ENCODE assay signal across 8 mouse cellular contexts in genomic region chr7:27591266-27592216, GRCm38 (mm10). TPM values are rescaled to one million over a fixed set of nuclear protein-coding genes. Genes with fewer than 3 reads are reported as not detected.
DNase-seq lines count a peak whose midpoint lies in the region; ATAC-seq and TF ChIP-seq lines count a peak whose summit lies in the region.

Gene Akt2, plus strand, starts transcription at chr7:27591552.

- H3K4me2 ChIP-seq in hindbrain, postnatal 0 days (ENCODE audit: low read depth, low read length), result peak within 1 kb of the TSS; percentile 65

- no peaks in the 10 kb centered on the region for H3K27me3 ChIP-seq in hindbrain, postnatal 0 days (ENCODE audit: insufficient read depth, low read length)

- peak within 1 kb of the TSS; percentile 79 for H3K4me3 ChIP-seq in gastrocnemius, adult 2 months
- peak within 1 kb of the TSS; percentile 66 for H3K4me3 ChIP-seq in hindbrain, postnatal 0 days (ENCODE audit: low read length)

- H3K27ac ChIP-seq in gastrocnemius, adult 2 months, result peak within 1 kb of the TSS; percentile 100
- H3K27ac ChIP-seq in hindbrain, postnatal 0 days, result peak within 1 kb of the TSS; percentile 98

- DNase-seq in gastrocnemius, adult 2 months, result peak; percentile 94
- DNase-seq in hindbrain, postnatal 0 days (ENCODE audit: low spot score), result peak; percentile 97
- peak; percentile 93 for DNase-seq in left cerebral cortex, adult 9 months (ENCODE audit: low spot score in 2 of 2)
- DNase-seq in right cerebral cortex, postnatal 14 days, result peak; percentile 92
- peak; percentile 78 to 90 for DNase-seq in urinary bladder, postnatal 36 days (ENCODE audit: low spot score in 2 of 2)

- peak within 1 kb of the TSS; percentile 67 for H3K9ac ChIP-seq in hindbrain, postnatal 0 days (replicated peaks; ENCODE audit: low read length)

- TF ChIP-seq CTCF in gastrocnemius, adult 2 months (IDR thresholded peaks at IDR 0.05), result no peak
- peak; percentile 17; the same call in 1 of the 2 replicates for TF ChIP-seq CTCF in hindbrain, postnatal 0 days (IDR thresholded peaks at IDR 0.05; ENCODE audit: low read depth)

- under 1% methylated on average over 59 of the region's 71 CpGs for WGBS in hindbrain, postnatal 0 days

- peaks cover 14% of the 10 kb centered on the region for H3K4me1 ChIP-seq in hindbrain, postnatal 0 days (ENCODE audit: insufficient read depth, low read length)

- no peaks in the 10 kb centered on the region for H3K9me3 ChIP-seq in hindbrain, postnatal 0 days (ENCODE audit: low read length)

- ATAC-seq in activated CD4-positive, CD25-positive, alpha-beta regulatory T cell, adult 4 months, result peak; percentile 85
- peak; percentile 82 for ATAC-seq in common myeloid progenitor, adult 5-6 weeks (replicated peaks; ENCODE audit: low read depth, poor library complexity, severe bottlenecking)
- peak; percentile 95 for ATAC-seq in hindbrain, postnatal 0 days
- peak; percentile 85 for ATAC-seq in megakaryocyte progenitor cell, adult 5-6 weeks (replicated peaks; ENCODE audit: poor library complexity)

- H3K36me3 ChIP-seq in hindbrain, postnatal 0 days (ENCODE audit: insufficient read depth, low read length), result no peaks in the 10 kb centered on the region

- intact Hi-C loops in gastrocnemius, adult 2 months (cut with DNase I), result loop anchor here (1.0 kb wide), 1 partner anchor 13 kb away; no protein-coding TSS in a partner anchor

RNA-seq across cellular contexts. Expression of gene Akt2, which starts in this region (rescaled TPM):
- 10 to 100 TPM; 43.6 to 48.5 TPM for polyA plus RNA-seq in activated CD4-positive, CD25-positive, alpha-beta regulatory T cell, adult 4 months (2017; shearing (Covaris generic))
- 43.7 and 49.5 TPM in 2 replicates for total RNA-seq in common myeloid progenitor, adult 5-6 weeks (2017)
- 100 to 1,000 TPM; 194 to 199 TPM for total RNA-seq in gastrocnemius, adult 2 months (2021)
- 60.6 and 83.1 TPM in 2 replicates for total RNA-seq in hindbrain, postnatal 0 days (2014; rRNA removed)
- polyA plus RNA-seq in hindbrain, postnatal 0 days (2015; fragmentation: Nextera tagmentation; extraction: Ambion mirVana), result 62.3 and 64.0 TPM in 2 replicates
- 33.8 and 40.3 TPM in 2 replicates for total RNA-seq in megakaryocyte progenitor cell, adult 5-6 weeks (2015)
- total RNA-seq in megakaryocyte progenitor cell, adult 5-6 weeks (2017), result 46.9 and 50.2 TPM in 2 replicates

Comparison
In these comparisons a context has a peak if more than half of its experiments do, and no peak if none do; other contexts are left out.
1. Peak in every context shown above with its lines: DNase-seq, ATAC-seq, H3K4me3 ChIP-seq and H3K27ac ChIP-seq.